In the genomic region with DNA sequence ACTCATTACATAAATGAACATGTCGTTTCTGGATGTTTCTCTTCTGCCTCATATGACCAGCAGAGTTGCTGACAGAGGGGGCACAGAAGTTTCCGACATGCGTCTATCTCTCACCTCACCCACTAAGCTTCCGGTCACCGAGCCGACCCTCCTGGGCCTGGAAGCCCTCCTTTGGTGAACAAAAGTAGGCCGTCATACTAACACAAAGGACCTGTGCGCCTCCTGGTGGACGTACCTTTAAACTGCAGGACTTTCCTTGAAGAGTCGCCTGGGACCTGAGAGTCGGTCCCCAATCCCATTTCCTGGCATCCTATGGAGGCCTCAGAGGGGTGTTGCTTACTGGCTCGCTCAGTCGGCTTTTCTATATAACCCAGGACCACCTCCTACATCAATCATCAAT, we compare ENCODE assay signal across 8 mouse cellular contexts. TPM values are rescaled to one million over a fixed set of nuclear protein-coding genes. Genes with fewer than 3 reads are reported as not detected.
DNase-seq lines count a peak whose midpoint lies in the region; ATAC-seq and TF ChIP-seq lines count a peak whose summit lies in the region.

No protein-coding gene starts in this region.

- no peaks in the 10 kb centered on the region for H3K36me3 ChIP-seq in kidney, embryonic 15.5 days
- no peaks in the 10 kb centered on the region for H3K36me3 ChIP-seq in liver, embryonic 11.5 days (ENCODE audit: control insufficient read depth, insufficient read depth, low read length)

- H3K9me3 ChIP-seq in kidney, embryonic 15.5 days (replicated peaks), result no peaks in the 10 kb centered on the region
- H3K9me3 ChIP-seq in liver, embryonic 11.5 days (ENCODE audit: control insufficient read depth, low read length), result no peaks in the 10 kb centered on the region

- TF ChIP-seq CTCF in gastrocnemius, adult 2 months (IDR thresholded peaks at IDR 0.05), result peak; percentile 92

- H3K9ac ChIP-seq in kidney, embryonic 15.5 days, result no peak overlapping the region
- no peak overlapping the region for H3K9ac ChIP-seq in liver, embryonic 11.5 days (ENCODE audit: low read depth, low read length)

- DNase-seq in 3134 (ENCODE audit: extremely low read depth, insufficient read length, low spot score), result peak; percentile 45
- DNase-seq in Muller cell, postnatal 12 days (ENCODE audit: inconsistent ontology term), result peak; percentile 57
- DNase-seq in cerebellum, postnatal 14 days, result peak; percentile 90 to 94
- peak; percentile 79 for DNase-seq in gastrocnemius, adult 2 months
- DNase-seq in liver, embryonic 11.5 days (ENCODE audit: low spot score), result peak; percentile 74
- DNase-seq in ovary, postnatal 14 days (ENCODE audit: low spot score), result peak; percentile 75
- peak; percentile 77 for DNase-seq in thymus, postnatal 0 days (ENCODE audit: low spot score)

- peaks cover 48% of the 10 kb centered on the region for H3K4me1 ChIP-seq in kidney, embryonic 15.5 days
- H3K4me1 ChIP-seq in liver, embryonic 11.5 days (replicated peaks; ENCODE audit: control insufficient read depth, insufficient read depth, low read length), result peaks cover 16% of the 10 kb centered on the region

- H3K4me3 ChIP-seq in gastrocnemius, adult 2 months, result peak overlapping the region; percentile 38
- H3K4me3 ChIP-seq in kidney, embryonic 15.5 days (replicated peaks), result no peak overlapping the region
- no peak overlapping the region for H3K4me3 ChIP-seq in liver, embryonic 11.5 days (ENCODE audit: low read depth, low read length)

- H3K27ac ChIP-seq in gastrocnemius, adult 2 months, result peak overlapping the region; percentile 50
- H3K27ac ChIP-seq in kidney, embryonic 15.5 days, result no peak overlapping the region
- no peak overlapping the region; the same call in 1 of the 2 replicates for H3K27ac ChIP-seq in liver, embryonic 11.5 days (ENCODE audit: low read depth, low read length)

- ATAC-seq in kidney, embryonic 15.5 days (replicated peaks; ENCODE audit: low FRiP score), result no peak
- no peak for ATAC-seq in liver, embryonic 11.5 days (replicated peaks; ENCODE audit: low FRiP score)

- 14% methylated on average over 13 of the region's 13 CpGs for WGBS in kidney, embryonic 15.5 days
- 12% methylated on average over 13 of the region's 13 CpGs for WGBS in liver, embryonic 11.5 days

- 0 out of 2 replicates have a peak overlapping the region, but pooled peaks have one; percentile 26 for H3K4me2 ChIP-seq in kidney, embryonic 15.5 days
- H3K4me2 ChIP-seq in liver, embryonic 11.5 days, result no peak overlapping the region

- intact Hi-C loops in gastrocnemius, adult 2 months (cut with DNase I), result loop anchor here (2.0 kb wide), 3 partner anchors 22 to 236 kb away; a partner anchor contains a TSS

- no peaks in the 10 kb centered on the region for H3K27me3 ChIP-seq in kidney, embryonic 15.5 days
- H3K27me3 ChIP-seq in liver, embryonic 11.5 days (replicated peaks; ENCODE audit: control insufficient read depth, insufficient read depth, low read length), result no peaks in the 10 kb centered on the region

RNA-seq across cellular contexts. Expression of a gene that starts 11.3 kb away (rescaled TPM):
- total RNA-seq in gastrocnemius, adult 2 months (2021), result under 1 TPM in 1 of 2 experiments, not detected in 1; 0.10 TPM
- polyA plus RNA-seq in kidney, embryonic 15.5 days (2015; fragmentation: Nextera tagmentation; extraction: Ambion mirVana), result 0.12 and 0.23 TPM in 2 replicates
- polyA plus RNA-seq in liver, embryonic 11.5 days (2014; fragmentation: Nextera tagmentation; extraction: Ambion mirVana), result 0.08 and 0.48 TPM in 2 replicates
- polyA plus RNA-seq in thymus, postnatal 0 days (2015; fragmentation: Nextera tagmentation; extraction: Ambion mirVana), result 1.4 and 2.2 TPM in 2 replicates

RNA-seq across cellular contexts. Expression of a gene that starts 17.3 kb away (rescaled TPM):
- total RNA-seq in gastrocnemius, adult 2 months (2021), result not detected
- polyA plus RNA-seq in kidney, embryonic 15.5 days (2015; fragmentation: Nextera tagmentation; extraction: Ambion mirVana), result 0.21 TPM in 1 of 2 replicates, not detected in the other
- 0.30 and 0.92 TPM in 2 replicates for polyA plus RNA-seq in liver, embryonic 11.5 days (2014; fragmentation: Nextera tagmentation; extraction: Ambion mirVana)
- not detected in 2 replicates for polyA plus RNA-seq in thymus, postnatal 0 days (2015; fragmentation: Nextera tagmentation; extraction: Ambion mirVana)

RNA-seq across cellular contexts. Expression of a gene that starts 25.4 kb away (rescaled TPM):
- total RNA-seq in gastrocnemius, adult 2 months (2021), result 10 to 100 TPM; 33.4 to 39.8 TPM
- 88.8 and 91.5 TPM in 2 replicates for polyA plus RNA-seq in kidney, embryonic 15.5 days (2015; fragmentation: Nextera tagmentation; extraction: Ambion mirVana)
- 75.2 and 89.2 TPM in 2 replicates for polyA plus RNA-seq in liver, embryonic 11.5 days (2014; fragmentation: Nextera tagmentation; extraction: Ambion mirVana)
- polyA plus RNA-seq in thymus, postnatal 0 days (2015; fragmentation: Nextera tagmentation; extraction: Ambion mirVana), result 64.7 and 65.8 TPM in 2 replicates
